Mouse (Mus musculus) forebrain, embryonic 11.5 days (tissue): ENCODE data around the gene Usp38. TPM values are rescaled to one million over a fixed set of nuclear protein-coding genes. Genes with fewer than 3 reads are reported as not detected.

ENCODE experiments used
- ATAC-seq: fragments of 200-750 bp; cut with Nextera tagmentation; replicated peaks from 2 replicates; pipeline ENCODE4 v1.8.0; 2017; ENCODE audit warnings: moderate TSS enrichment; ENCODE audit not compliant: low FRiP score
- DNase-seq: peaks from one replicate; pipeline ENCODE4 v3.0.0-alpha.2; 2017; ENCODE audit warnings: low spot score
- H3K27ac ChIP-seq: fragments of 300-500 bp; sonication (generic); 2 replicates; pipeline ENCODE4 v1.5.1; 2014; ENCODE audit warnings: low read depth, low read length
- H3K27me3 ChIP-seq: fragments of 300-500 bp; sonication (generic); 2 replicates; pipeline ENCODE4 v1.6.1; 2014; ENCODE audit warnings: mild to moderate bottlenecking, low read length, mixed read lengths; ENCODE audit not compliant: control insufficient read depth, insufficient read depth
- H3K36me3 ChIP-seq: fragments of 300-500 bp; sonication (generic); 2 replicates; pipeline ENCODE4 v1.6.1; 2014; ENCODE audit warnings: mild to moderate bottlenecking, low read length, moderate library complexity, mixed read lengths; ENCODE audit not compliant: control insufficient read depth, insufficient read depth
- H3K4me1 ChIP-seq: fragments of 300-500 bp; sonication (generic); replicated peaks from 2 replicates; pipeline ENCODE4 v1.6.1; 2014; ENCODE audit warnings: low read length, mixed read lengths; ENCODE audit not compliant: control insufficient read depth, insufficient read depth
- H3K4me2 ChIP-seq: fragments of 300-500 bp; sonication (generic); 2 replicates; pipeline ENCODE4 v1.6.1; 2014; ENCODE audit warnings: low read depth, mild to moderate bottlenecking, low read length, moderate library complexity, mixed read lengths; ENCODE audit not compliant: severe bottlenecking
- H3K4me3 ChIP-seq: fragments of 300-500 bp; sonication (generic); 2 replicates; pipeline ENCODE4 v1.5.1; 2014; ENCODE audit warnings: low read depth, low read length
- H3K9ac ChIP-seq: fragments of 300-500 bp; sonication (generic); 2 replicates; pipeline ENCODE4 v1.6.1; 2014; ENCODE audit warnings: low read length
- H3K9me3 ChIP-seq: fragments of 300-500 bp; sonication (generic); 2 replicates; pipeline ENCODE4 v1.6.1; 2016; ENCODE audit warnings: low read length, mixed read lengths; ENCODE audit not compliant: control insufficient read depth
- WGBS: fragments of 180-500 bp; shearing (Covaris S2); extraction: QIAGEN DNeasy Blood & Tissue Kit; methylation state at CpG from one replicate; pipeline ENCODE4 v1.1.7; 2014; 5-methylcytosine and 5-hydroxymethylcytosine counted together
- polyA plus RNA-seq: library from polyadenylated mRNA; unstranded; fragments of >200 nt; fragmentation: Nextera tagmentation; extraction: Ambion mirVana; gene quantifications from 2 replicates; pipeline ENCODE4 v1.2.1, GENCODE M21; 2014

Gene Usp38
- polyA plus RNA-seq, 1 experiment from 2014 or later: 32.1 TPM

DNA sequence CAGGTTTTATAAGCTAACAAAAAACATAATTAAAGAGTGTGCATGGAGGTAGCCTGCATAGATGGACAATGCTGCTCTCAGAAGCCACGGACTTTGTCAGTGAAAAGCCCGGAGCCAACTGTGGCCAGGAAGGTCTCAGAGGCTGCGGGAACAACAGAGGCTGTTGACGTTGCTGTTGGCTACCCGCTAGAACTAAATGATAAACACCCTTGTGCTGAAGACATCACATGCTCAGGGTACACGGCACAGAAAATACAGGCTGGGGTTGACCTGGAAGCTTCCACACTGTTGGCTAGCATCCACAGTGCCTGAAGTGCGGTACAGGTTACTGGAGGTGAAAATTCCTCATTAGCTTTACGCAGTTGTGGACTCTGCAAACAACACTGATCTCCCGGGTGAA is 43.6 kb downstream of the Usp38 start:
- WGBS: 92% methylated on average over 8 of the region's 9 CpGs
- H3K27ac ChIP-seq: no peak overlapping the region
- H3K9me3 ChIP-seq: no peaks in the 10 kb centered on the region
- no peaks in the 10 kb centered on the region for H3K27me3 ChIP-seq
- no peak overlapping the region for H3K4me3 ChIP-seq
- no peaks in the 10 kb centered on the region for H3K36me3 ChIP-seq
- ATAC-seq: no peak
- H3K9ac ChIP-seq: no peak overlapping the region
- H3K4me1 ChIP-seq: no peaks in the 10 kb centered on the region
- H3K4me2 ChIP-seq: no peak overlapping the region
- DNase-seq: no peak

- Histone ChIP-seq H3K36me3 (no peaks in the 10 kb centered on the region), H3K9me3 (no peaks in the 10 kb centered on the region), H3K27ac (no peak overlapping the region), H3K27me3 (no peaks in the 10 kb centered on the region), H3K4me2 (no peak overlapping the region), H3K4me1 (no peaks in the 10 kb centered on the region), H3K4me3 (no peak overlapping the region), H3K9ac (no peak overlapping the region)
- ATAC-seq: no peak
- DNase-seq: no peak
- WGBS: 85% methylated on average over 11 of the region's 11 CpGs
Observed at GRCm38 (mm10) chr8:80970000-80970685, 44.6 kb downstream of the Usp38 start.

GRCm38 (mm10) chr8:80969423-80969822 is 45.3 kb downstream of the Usp38 start:
- ATAC-seq (no peak), DNase-seq (no peak)
- no peak overlapping the region for H3K9ac ChIP-seq
- no peaks in the 10 kb centered on the region for H3K27me3 ChIP-seq
- H3K9me3 ChIP-seq: no peaks in the 10 kb centered on the region
- 89% methylated on average over 5 of the region's 5 CpGs for WGBS
- no peaks in the 10 kb centered on the region for H3K36me3 ChIP-seq
- no peak overlapping the region for H3K27ac ChIP-seq
- H3K4me3 ChIP-seq: no peak overlapping the region
- no peak overlapping the region for H3K4me2 ChIP-seq
- H3K4me1 ChIP-seq: no peaks in the 10 kb centered on the region

GRCm38 (mm10) chr8:80963095-80963494 is 51.6 kb downstream of the Usp38 start:
- Histone ChIP-seq H3K4me3 (no peak overlapping the region), H3K9me3 (no peaks in the 10 kb centered on the region), H3K27me3 (no peaks in the 10 kb centered on the region), H3K36me3 (no peaks in the 10 kb centered on the region), H3K4me2 (no peak overlapping the region), H3K4me1 (no peaks in the 10 kb centered on the region), H3K27ac (no peak overlapping the region), H3K9ac (no peak overlapping the region)
- ATAC-seq: no peak
- 92% methylated on average over 3 of the region's 3 CpGs for WGBS
- DNase-seq: no peak

- no peak overlapping the region for H3K4me3 ChIP-seq
- H3K4me2 ChIP-seq: no peak overlapping the region
- no peaks in the 10 kb centered on the region for H3K36me3 ChIP-seq
- H3K27me3 ChIP-seq: no peaks in the 10 kb centered on the region
- DNase-seq (no peak), ATAC-seq (no peak)
- H3K27ac ChIP-seq: no peak overlapping the region
- 94% methylated on average over 5 of the region's 5 CpGs for WGBS
- H3K4me1 ChIP-seq: no peaks in the 10 kb centered on the region
- H3K9me3 ChIP-seq: no peaks in the 10 kb centered on the region
- no peak overlapping the region for H3K9ac ChIP-seq
Observed at GRCm38 (mm10) chr8:80962592-80962983, 52.1 kb downstream of the Usp38 start.

- no peak for ATAC-seq
- H3K36me3 ChIP-seq: no peaks in the 10 kb centered on the region
- no peaks in the 10 kb centered on the region for H3K9me3 ChIP-seq
- H3K27me3 ChIP-seq: no peaks in the 10 kb centered on the region
- no peak overlapping the region for H3K27ac ChIP-seq
- no peak overlapping the region for H3K4me2 ChIP-seq
- DNase-seq: no peak
- H3K9ac ChIP-seq: no peak overlapping the region
- 84% methylated on average over 7 of the region's 7 CpGs for WGBS
- H3K4me3 ChIP-seq: no peak overlapping the region
- no peaks in the 10 kb centered on the region for H3K4me1 ChIP-seq
Observed at GRCm38 (mm10) chr8:80961937-80962591, 52.7 kb downstream of the Usp38 start.

DNA sequence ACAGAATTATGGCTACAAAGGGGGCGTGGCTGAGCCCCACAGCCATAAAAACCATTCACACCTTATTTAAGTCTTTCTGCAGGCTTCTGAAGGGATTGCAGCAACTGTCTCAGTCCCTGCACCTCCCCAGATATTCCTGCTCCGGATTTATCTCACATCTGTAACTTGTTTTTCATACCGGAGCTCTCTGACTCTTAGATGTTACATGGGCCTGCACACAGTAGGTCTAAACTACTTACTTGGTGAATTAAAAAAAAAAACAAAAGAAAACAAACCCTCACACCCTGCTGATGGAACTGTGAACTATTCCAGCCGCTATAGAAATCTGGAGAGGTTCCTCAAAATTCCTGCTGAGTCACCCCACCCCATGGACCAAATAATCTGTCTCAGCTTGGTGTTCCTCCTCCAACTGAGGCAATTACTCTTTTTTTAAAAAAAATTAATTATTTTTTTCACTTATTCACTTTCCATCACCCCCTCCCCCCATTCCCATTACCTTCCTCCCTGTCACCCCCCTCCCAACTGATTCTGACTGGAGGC is 53.6 kb downstream of the Usp38 start:
- DNase-seq (no peak), ATAC-seq (no peak)
- Histone ChIP-seq H3K4me2 (no peak overlapping the region), H3K4me1 (no peaks in the 10 kb centered on the region), H3K9me3 (no peaks in the 10 kb centered on the region), H3K27me3 (no peaks in the 10 kb centered on the region), H3K4me3 (no peak overlapping the region), H3K9ac (no peak overlapping the region), H3K27ac (no peak overlapping the region), H3K36me3 (no peaks in the 10 kb centered on the region)
- 88% methylated on average over 4 of the region's 4 CpGs for WGBS

DNA sequence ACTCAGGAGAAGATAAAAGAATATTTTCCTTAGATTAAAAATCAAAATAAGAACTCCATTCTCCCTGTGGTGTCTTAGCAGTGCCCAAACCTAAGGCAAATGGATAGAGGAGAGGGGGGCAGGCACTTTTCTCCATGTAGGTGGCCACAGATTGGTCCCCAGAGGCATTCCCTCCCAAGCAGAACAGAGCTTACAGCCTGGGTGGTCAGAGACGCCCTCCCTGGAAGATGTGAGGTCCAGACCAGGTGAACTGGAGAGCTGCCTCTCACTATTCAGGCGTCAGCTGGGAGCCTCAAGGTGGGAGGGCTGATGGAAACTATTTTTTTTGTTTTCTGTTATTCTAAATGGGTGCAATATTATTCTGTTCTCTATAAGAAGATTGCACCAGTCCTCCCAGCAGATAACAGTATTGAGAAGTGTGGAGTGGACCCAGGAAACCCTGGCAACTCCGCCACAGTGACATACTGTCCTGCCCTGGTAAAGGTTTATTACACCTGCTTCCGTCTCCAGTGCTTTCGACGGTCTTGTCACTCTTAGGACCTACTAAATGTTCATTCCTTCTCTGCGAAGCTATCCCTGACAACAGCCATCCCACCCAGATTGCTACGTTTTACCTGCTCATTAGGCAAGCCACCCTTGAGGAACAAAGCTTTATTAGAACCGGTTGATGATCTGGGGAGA is 55.0 kb downstream of the Usp38 start:
- WGBS: 79% methylated on average over 9 of the region's 9 CpGs
- ATAC-seq (no peak), DNase-seq (no peak)
- Histone ChIP-seq H3K4me2 (no peak overlapping the region), H3K36me3 (no peaks in the 10 kb centered on the region), H3K9ac (no peak overlapping the region), H3K9me3 (no peaks in the 10 kb centered on the region), H3K27ac (no peak overlapping the region), H3K4me3 (no peak overlapping the region), H3K27me3 (no peaks in the 10 kb centered on the region), H3K4me1 (no peaks in the 10 kb centered on the region)
